Mouse (Mus musculus) brown adipose tissue, adult 24 weeks (tissue): ENCODE measurements around the gene Pgpep1. TPM values are rescaled to one million over a fixed set of nuclear protein-coding genes. Genes with fewer than 3 reads are reported as not detected.

Experiments
- polyA plus RNA-seq: library from polyadenylated mRNA; stranded (reverse); fragments of >200 nt; gene quantifications from 2 replicates; pipeline ENCODE4 v1.2.4, GENCODE M21; 2012; ENCODE audit not compliant: missing spikeins, insufficient read depth, insufficient read length

Gene Pgpep1
- polyA plus RNA-seq, 1 experiment: 37.7 TPM

Other genes with a start within 250 kb of the Pgpep1 start
- 3.0 and 4.5 TPM in 2 replicates for gene Crtc1, start 220.8 kb downstream of the Pgpep1 start, polyA plus RNA-seq
- 9.3 and 9.5 TPM in 2 replicates for gene Klhl26, start 183.4 kb downstream of the Pgpep1 start, polyA plus RNA-seq
- not detected in 2 replicates for gene Tmem59l, start 173.0 kb downstream of the Pgpep1 start, polyA plus RNA-seq
- gene Crlf1, start 167.2 kb downstream of the Pgpep1 start, polyA plus RNA-seq: 1.3 TPM in 1 of 2 replicates, not detected in the other
- gene Rex1bd, start 153.6 kb downstream of the Pgpep1 start, polyA plus RNA-seq: 191 and 207 TPM in 2 replicates
- gene Uba52, start 149.6 kb downstream of the Pgpep1 start, polyA plus RNA-seq: 977 and 1,552 TPM in 2 replicates
- gene Fkbp8, start 132.7 kb downstream of the Pgpep1 start, polyA plus RNA-seq: 90.9 and 113 TPM in 2 replicates
- 106 and 116 TPM in 2 replicates for gene Kxd1, start 132.4 kb downstream of the Pgpep1 start, polyA plus RNA-seq
- gene Ell, start 120.9 kb downstream of the Pgpep1 start, polyA plus RNA-seq: 7.3 and 9.1 TPM in 2 replicates
- 7.7 and 17.4 TPM in 2 replicates for gene Isyna1, start 66.0 kb downstream of the Pgpep1 start, polyA plus RNA-seq
- 29.6 and 45.0 TPM in 2 replicates for gene Ssbp4, start 51.5 kb downstream of the Pgpep1 start, polyA plus RNA-seq
- 2.0 TPM in 2 replicates for gene Lrrc25, start 44.2 kb downstream of the Pgpep1 start, polyA plus RNA-seq
- gene Gdf15, start 27.9 kb downstream of the Pgpep1 start, polyA plus RNA-seq: 1.7 TPM in 2 replicates
- gene Lsm4, start 12.9 kb upstream of the Pgpep1 start, polyA plus RNA-seq: 89.4 and 121 TPM in 2 replicates
- 106 and 111 TPM in 2 replicates for gene Jund, start 38.6 kb upstream of the Pgpep1 start, polyA plus RNA-seq
- not detected in 2 replicates for gene Iqcn, start 43.1 kb upstream of the Pgpep1 start, polyA plus RNA-seq
- gene Gm3336, start 58.2 kb upstream of the Pgpep1 start, polyA plus RNA-seq: not detected in 2 replicates
- 0.36 and 1.7 TPM in 2 replicates for gene Pde4c, start 63.3 kb upstream of the Pgpep1 start, polyA plus RNA-seq
- 18.1 and 21.3 TPM in 2 replicates for gene Rab3a, start 94.3 kb upstream of the Pgpep1 start, polyA plus RNA-seq
- 74.5 and 79.8 TPM in 2 replicates for gene Mpv17l2, start 100.6 kb upstream of the Pgpep1 start, polyA plus RNA-seq
- gene Pik3r2, start 116.3 kb upstream of the Pgpep1 start, polyA plus RNA-seq: 9.8 and 11.3 TPM in 2 replicates
- gene Mast3, start 144.7 kb upstream of the Pgpep1 start, polyA plus RNA-seq: 2.5 and 2.9 TPM in 2 replicates
- gene Il12rb1, start 148.1 kb upstream of the Pgpep1 start, polyA plus RNA-seq: not detected in 2 replicates
- gene Arrdc2, start 179.3 kb upstream of the Pgpep1 start, polyA plus RNA-seq: 1.3 and 5.0 TPM in 2 replicates
- gene Kcnn1, start 202.9 kb upstream of the Pgpep1 start, polyA plus RNA-seq: 5.8 and 6.0 TPM in 2 replicates
- gene Ccdc124, start 213.5 kb upstream of the Pgpep1 start, polyA plus RNA-seq: 54.5 and 60.6 TPM in 2 replicates
- not detected in 2 replicates for gene Slc5a5, start 232.4 kb upstream of the Pgpep1 start, polyA plus RNA-seq
- gene Rpl18a, start 237.0 kb upstream of the Pgpep1 start, polyA plus RNA-seq: 822 and 1,180 TPM in 2 replicates
- gene Map1s, start 245.5 kb upstream of the Pgpep1 start, polyA plus RNA-seq: 3.0 and 3.4 TPM in 2 replicates